Mouse (Mus musculus): ENCODE measurements around the gene Ddx25.

GRCm38 (mm10) chr9:35513900-35514299, 44.4 kb downstream of the Ddx25 start:
- TF ChIP-seq POLR2A (IDR thresholded peaks at IDR 0.05; ENCODE audit: low read depth, low read length), result no peak
- no peak for TF ChIP-seq CTCF (conservative IDR thresholded peaks at IDR 0.05; ENCODE audit: insufficient read depth, insufficient read length, low read depth, low read length)
